Mouse (Mus musculus) ovary, adult 10 weeks (tissue): ENCODE measurements around the gene Pigc. TPM values are rescaled to one million over a fixed set of nuclear protein-coding genes. Genes with fewer than 3 reads are reported as not detected.

Source experiments
- polyA plus RNA-seq: library from polyadenylated mRNA; stranded (reverse); fragments of 350-450 nt; fragmentation: Illumina TruSeq; extraction: RNeasy Lipid Tissue Mini Kit (QIAGEN cat#74804); gene quantifications from one replicate; pipeline ENCODE4 v1.2.3, GENCODE M21; 2014

Pigc gene
- polyA plus RNA-seq: 31.8 TPM

DNA sequence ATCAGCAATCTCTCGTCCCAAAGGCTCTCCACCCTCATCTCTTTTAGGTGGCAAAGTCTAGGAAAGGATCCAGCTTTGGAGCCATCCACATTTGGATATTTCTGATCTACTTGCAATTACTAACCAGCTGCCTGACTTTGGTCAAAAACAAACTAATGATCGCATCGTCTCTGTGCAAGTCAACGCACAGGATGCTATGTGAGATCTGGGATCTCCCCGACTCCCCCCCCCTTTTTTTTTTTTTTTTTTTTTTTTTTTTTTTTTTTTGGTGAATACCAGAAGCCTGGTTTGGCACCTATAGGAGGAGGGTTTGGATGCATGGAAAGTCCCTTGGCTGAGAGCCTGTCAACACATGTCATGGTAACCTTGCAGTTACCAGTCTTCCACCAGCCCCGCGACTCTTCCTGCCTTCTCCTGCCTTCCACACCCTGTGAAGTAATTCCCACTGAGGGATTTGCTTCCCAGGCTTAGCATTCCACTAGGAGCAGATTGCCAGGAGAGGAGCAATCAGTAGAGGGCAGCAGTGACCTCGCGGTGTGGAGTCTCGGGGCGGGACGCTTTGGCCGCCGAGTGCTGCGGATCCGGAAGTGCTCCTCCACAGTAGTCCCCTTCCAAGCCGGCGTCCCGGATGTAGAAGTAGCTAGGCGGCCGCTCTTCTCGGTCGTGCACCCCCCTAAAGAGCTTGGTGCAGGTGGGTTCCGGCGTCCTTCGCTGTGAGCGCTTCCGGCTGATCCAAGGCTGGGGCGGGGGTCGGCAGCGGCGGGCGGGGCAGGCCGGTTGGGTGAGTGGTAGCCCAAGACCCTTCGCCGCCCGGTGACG, at the start of gene Pigc:
TSS of gene Pigc (plus strand) at position 598 of the 819 bp plus-strand sequence.

DNA sequence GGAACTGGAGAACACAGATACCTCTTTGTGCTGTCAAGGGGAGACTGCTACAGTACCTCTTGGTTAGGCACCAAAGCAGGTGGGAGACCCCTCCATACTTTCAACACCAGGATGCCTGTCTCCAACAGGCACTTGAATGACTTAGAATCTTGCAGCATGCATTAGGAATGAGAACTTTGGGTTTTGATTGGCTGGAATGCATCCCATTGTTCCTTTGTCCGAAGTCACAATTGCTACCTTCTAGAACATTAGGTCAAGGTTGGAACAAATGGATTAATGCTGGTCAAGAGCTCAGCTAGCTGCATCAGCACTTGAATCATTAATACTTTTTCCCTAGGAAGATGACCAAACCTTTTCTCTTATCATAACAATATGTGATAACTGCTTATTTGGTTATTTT, 10.6 kb downstream of the Pigc start, which contains the start of gene 4930558K02Rik:
TSS of gene 4930558K02Rik (minus strand) at position 101 of the 400 bp plus-strand sequence.

Other genes with a start within 250 kb of the Pigc start
- gene Fasl, start 180.7 kb upstream of the Pigc start, polyA plus RNA-seq: not detected
- gene Suco, start 92.5 kb upstream of the Pigc start, polyA plus RNA-seq: 245 TPM
- gene 4930558K02Rik, start 10.4 kb downstream of the Pigc start, polyA plus RNA-seq: not detected